Mouse (Mus musculus) brain, embryonic 18.5 days (tissue): ENCODE measurements around the gene Hyal1.
"Not testable (repeated sequence)": the region's sequence is repeated elsewhere in the genome, so short reads cannot be mapped to it uniquely, and the experiment has no call there.

Experiments used
- DNase-seq: peaks from one replicate; pipeline ENCODE4 v3.0.0-alpha.2; 2012; ENCODE audit warnings: low read depth, low spot score

The Hyal1 gene

GRCm38 (mm10) chr9:107571534-107572326, 5.0 kb upstream of the Hyal1 start:
- no peak for DNase-seq

- no peak for DNase-seq
Measured at GRCm38 (mm10) chr9:107572327-107572662, 4.4 kb upstream of the Hyal1 start.

- DNase-seq, result not testable (repeated sequence)
Measured at GRCm38 (mm10) chr9:107573774-107574173, 3.0 kb upstream of the Hyal1 start.

GRCm38 (mm10) chr9:107575579-107576356, 959 bp upstream of the Hyal1 start:
- no peak for DNase-seq

- no peak for DNase-seq
Measured at GRCm38 (mm10) chr9:107577871-107578270, 1.1 kb downstream of the Hyal1 start.

GRCm38 (mm10) chr9:107578587-107578986, 1.9 kb downstream of the Hyal1 start, which contains the start of gene Naa80:
Gene Naa80 (plus strand): TSS chr9:107578887.
- DNase-seq, result no peak

GRCm38 (mm10) chr9:107579023-107579900, 2.5 kb downstream of the Hyal1 start:
- DNase-seq, result no peak

- DNase-seq, result no peak
Measured at GRCm38 (mm10) chr9:107580501-107581317, 4.0 kb downstream of the Hyal1 start, which contains the start of gene Hyal3. Gene Hyal3 (plus strand): TSS chr9:107580818.

GRCm38 (mm10) chr9:107581584-107581983, 4.9 kb downstream of the Hyal1 start:
- DNase-seq, result no peak

- no peak for DNase-seq
Measured at GRCm38 (mm10) chr9:107582509-107583062, 5.9 kb downstream of the Hyal1 start.

- no peak for DNase-seq
Measured at GRCm38 (mm10) chr9:107583174-107583573, 6.4 kb downstream of the Hyal1 start.

- DNase-seq, result no peak
Measured at GRCm38 (mm10) chr9:107586504-107586903, 9.8 kb downstream of the Hyal1 start.

- peak; percentile 98 for DNase-seq
Measured at GRCm38 (mm10) chr9:107586974-107587832, 10.5 kb downstream of the Hyal1 start, which contains the start of gene Ifrd2. Gene Ifrd2 (plus strand): TSS chr9:107587642.

- no peak for DNase-seq
Measured at GRCm38 (mm10) chr9:107587833-107588639, 11.3 kb downstream of the Hyal1 start.

GRCm38 (mm10) chr9:107590058-107590772, 13.5 kb downstream of the Hyal1 start:
- DNase-seq, result no peak

GRCm38 (mm10) chr9:107590773-107591060, 14.0 kb downstream of the Hyal1 start:
- no peak for DNase-seq

- DNase-seq, result no peak
Measured at GRCm38 (mm10) chr9:107593101-107593976, 16.6 kb downstream of the Hyal1 start.
